Mouse (Mus musculus) heart, postnatal 25 days (tissue): ENCODE data around the gene Clp1. TPM values are rescaled to one million over a fixed set of nuclear protein-coding genes. Genes with fewer than 3 reads are reported as not detected.
"Not testable (repeated sequence)": the region's sequence is repeated elsewhere in the genome, so short reads cannot be mapped to it uniquely, and the experiment has no call there.

Experiments used
- DNase-seq: peaks from one replicate; pipeline ENCODE4 v3.0.0; 2022; ENCODE audit warnings: low spot score
- intact Hi-C: fragments of 180-260 bp; cut with DNase I; formaldehyde crosslinking; loops from one replicate; pipeline ENCODE4 v1.15.1; 2025
- total RNA-seq, 2 experiments: library from RNA; stranded (reverse); gene quantifications; 2 replicates each; pipeline ENCODE4 v1.2.3; 2021

Clp1 gene
- total RNA-seq, 2 experiments from 2014 or later: 4.9 TPM

DNA sequence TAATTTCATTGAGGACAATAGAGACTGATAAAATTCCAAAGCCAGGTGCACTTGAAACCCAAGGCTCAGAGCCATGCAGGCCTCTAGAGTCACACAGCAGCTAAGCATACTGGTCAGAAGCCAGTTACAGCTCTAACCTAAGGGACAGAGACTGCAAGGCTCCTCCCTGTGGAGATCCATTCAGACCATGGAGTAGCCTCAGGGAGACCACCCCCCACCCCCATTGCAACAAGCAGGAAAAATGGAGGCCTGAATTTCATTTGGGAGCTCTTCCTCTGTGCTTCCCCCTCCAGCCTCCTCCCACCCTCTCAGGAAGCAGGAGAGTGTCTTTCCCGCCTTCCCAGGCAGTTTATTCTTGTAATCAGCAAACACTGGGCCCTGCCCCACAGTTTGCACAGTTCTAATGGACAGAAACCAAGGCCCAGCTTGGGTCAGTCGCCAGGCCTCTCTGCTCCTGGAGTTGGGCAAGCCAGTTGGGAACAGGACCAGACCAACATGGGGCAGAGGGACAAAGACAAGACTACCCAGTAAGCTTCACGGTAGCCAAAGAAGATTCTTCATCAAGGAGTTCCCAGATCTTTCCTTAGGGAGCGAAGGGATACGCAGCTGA lies 14.8 kb upstream of the Clp1 start:
- no peak for DNase-seq

GRCm38 (mm10) chr2:84740608-84741333 lies 13.6 kb upstream of the Clp1 start:
- no peak for DNase-seq

More for the DNA sequence above, 14.8 kb upstream of the Clp1 start:
- intact Hi-C loops: loop anchor here (2.0 to 5.0 kb wide), 2 partner anchors 15 to 55 kb away; partner anchors contain the start of gene Ube2l6

GRCm38 (mm10) chr2:84738271-84738911 lies 11.2 kb upstream of the Clp1 start:
- DNase-seq: no peak

More at GRCm38 (mm10) chr2:84740608-84741333, 13.6 kb upstream of the Clp1 start:
- intact Hi-C loops: loop anchor here (2.0 to 5.0 kb wide), 2 partner anchors 16 to 57 kb away; partner anchors contain the start of gene Ube2l6

DNA sequence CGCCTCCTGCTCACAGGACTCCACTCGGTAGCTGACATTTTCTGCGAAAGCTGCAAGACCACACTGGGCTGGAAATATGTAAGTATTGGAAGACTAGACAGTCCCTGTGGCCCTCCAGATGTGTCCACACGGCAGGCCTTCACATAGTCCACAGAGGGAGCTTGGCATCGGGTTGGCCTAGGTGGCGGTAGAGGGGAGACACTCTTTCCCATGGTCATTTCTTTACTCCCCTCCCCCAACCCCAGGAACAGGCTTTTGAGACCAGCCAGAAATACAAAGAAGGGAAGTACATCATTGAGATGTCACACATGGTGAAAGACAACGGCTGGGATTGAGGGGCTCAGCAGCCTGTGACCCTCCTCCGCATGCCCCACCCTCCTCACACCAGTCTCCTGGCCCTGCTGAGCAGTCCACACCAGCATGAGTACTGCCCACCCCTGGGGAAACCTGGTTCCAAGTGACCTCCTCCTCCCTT lies 10.3 kb upstream of the Clp1 start:
- no peak for DNase-seq
- intact Hi-C loops: no loop called here

More at GRCm38 (mm10) chr2:84738271-84738911, 11.2 kb upstream of the Clp1 start:
- intact Hi-C loops: no loop called here

DNA sequence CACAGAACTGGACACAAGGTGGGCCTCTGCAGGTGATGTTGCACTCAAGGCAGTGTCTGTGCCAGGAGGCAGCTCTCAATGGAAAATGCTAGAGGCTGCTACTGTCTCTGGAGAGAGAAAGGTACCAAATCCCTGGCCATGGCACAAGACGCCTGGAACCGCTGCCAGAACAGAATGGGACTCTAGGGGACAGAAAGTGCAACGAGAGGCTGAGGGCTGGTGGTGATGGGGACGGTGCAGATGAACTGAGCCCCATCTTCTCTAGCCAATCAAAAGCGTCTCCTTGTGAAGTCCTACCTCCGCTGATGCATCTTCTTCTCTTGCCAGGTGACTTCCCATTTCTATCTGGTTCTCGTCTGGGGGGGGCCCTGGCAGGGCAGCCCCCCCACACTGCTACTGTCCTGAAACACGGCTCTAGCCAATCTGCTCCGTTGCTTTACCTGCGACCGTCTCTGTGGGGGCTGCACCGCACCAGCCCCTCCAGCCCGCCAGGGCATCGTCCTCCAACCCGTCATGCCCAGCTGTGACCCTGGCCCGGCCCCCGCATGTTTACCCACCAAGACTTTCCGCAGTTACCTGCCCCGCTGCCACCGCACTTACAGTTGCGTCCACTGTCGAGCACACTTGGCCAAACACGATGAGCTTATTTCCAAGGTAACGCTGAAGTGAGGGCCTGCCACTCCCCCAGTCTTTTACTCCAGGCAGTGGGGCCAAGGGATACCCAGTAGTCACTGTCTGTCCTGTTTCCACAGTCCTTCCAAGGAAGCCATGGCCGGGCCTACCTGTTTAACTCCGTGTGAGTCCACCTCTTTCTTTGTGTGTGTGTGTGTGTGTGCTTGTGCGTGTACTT lies 9.4 kb upstream of the Clp1 start:
- no peak for DNase-seq
- intact Hi-C loops: no loop called here

DNA sequence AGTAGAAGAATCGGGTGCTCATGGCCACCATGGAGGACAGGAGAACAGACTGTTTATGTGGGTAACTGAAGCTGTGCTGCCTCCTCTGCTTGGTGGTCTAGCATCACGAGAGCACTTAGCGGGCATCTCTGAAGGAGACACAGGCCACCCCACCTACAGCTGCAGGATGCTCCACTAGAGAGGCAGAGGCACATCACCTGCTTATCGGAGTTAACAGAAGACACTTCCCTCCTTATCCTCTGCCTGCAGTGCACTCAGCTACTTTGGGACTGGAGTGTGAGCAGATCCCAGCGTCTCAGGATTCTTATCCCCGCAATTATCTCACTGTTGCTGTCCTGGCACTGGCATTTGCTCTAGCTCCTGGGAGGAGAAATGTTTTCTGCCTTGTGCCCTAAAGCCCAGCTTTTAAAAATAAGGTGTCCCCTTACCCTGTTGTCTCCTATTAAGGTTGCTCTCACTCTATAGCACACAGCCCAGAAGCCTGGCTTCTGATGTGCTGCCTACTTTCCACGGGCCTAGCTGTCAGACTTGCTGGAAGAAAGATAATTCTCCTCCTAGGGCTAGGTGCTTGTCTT lies 8.3 kb upstream of the Clp1 start:
- intact Hi-C loops: no loop called here
- no peak for DNase-seq

- intact Hi-C loops: no loop called here
- DNase-seq: no peak
These were observed 7.8 kb upstream of the Clp1 start for GRCm38 (mm10) chr2:84734919-84735318.

- intact Hi-C loops: no loop called here
- DNase-seq: no peak
These were observed 7.3 kb upstream of the Clp1 start for GRCm38 (mm10) chr2:84734351-84734864.

- peak; percentile 40 for DNase-seq
- intact Hi-C loops: no loop called here
These were observed 6.6 kb upstream of the Clp1 start, which contains the start of gene Ypel4 for GRCm38 (mm10) chr2:84733579-84734300. Gene Ypel4 (plus strand): TSS chr2:84734058.

GRCm38 (mm10) chr2:84732394-84732793 lies 5.2 kb upstream of the Clp1 start:
- intact Hi-C loops: no loop called here
- no peak for DNase-seq

- DNase-seq: no peak
- intact Hi-C loops: no loop called here
These were observed 4.1 kb upstream of the Clp1 start for GRCm38 (mm10) chr2:84731206-84731605.

GRCm38 (mm10) chr2:84728191-84728590 lies 1.0 kb upstream of the Clp1 start:
- DNase-seq, intact Hi-C loops: not testable (repeated sequence)

- intact Hi-C loops: no loop called here
- DNase-seq: no peak
These were observed 434 bp downstream of the Clp1 start for GRCm38 (mm10) chr2:84726716-84727115.

- intact Hi-C loops: no loop called here
These were observed 1.4 kb downstream of the Clp1 start for GRCm38 (mm10) chr2:84725770-84726169.

DNA sequence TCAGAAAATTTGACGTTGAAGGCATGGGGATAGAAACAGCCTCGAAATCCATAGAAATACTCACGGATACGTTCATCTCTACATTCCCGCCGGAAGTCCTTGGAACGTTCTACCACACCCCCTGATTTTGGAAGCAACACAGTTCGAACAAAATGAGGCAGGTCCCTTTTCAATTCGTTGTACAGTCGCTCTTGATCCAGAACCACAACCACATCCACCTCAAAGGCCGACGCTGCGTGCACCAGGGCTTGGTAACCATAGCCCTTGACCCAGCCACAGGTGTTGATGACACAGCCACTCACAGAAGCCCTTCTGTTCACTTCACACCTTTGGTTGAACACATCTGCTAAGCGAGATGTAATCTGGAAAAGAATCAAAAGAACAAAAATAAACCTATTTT lies 3.3 kb downstream of the Clp1 start:
- intact Hi-C loops: no loop called here
- no peak for DNase-seq

More at GRCm38 (mm10) chr2:84725770-84726169, 1.4 kb downstream of the Clp1 start:
- DNase-seq: no peak

DNA sequence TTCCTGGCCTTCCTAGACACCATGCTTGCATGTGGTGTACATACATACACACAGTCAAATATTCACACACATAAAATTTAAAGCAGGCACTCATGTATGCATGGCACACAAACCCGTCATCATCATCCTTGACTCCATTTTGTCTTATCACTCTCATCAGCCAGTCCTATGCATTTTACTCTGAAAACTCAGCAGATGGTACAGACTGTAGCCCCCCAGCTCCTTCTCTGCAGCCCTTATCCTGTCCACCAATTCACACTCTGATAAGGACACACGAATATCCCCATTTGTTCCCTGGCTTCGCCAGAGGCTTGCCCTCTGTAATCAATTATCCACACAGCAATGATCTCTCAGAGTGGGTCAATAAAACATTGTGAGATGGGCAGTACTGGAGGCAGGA lies 6.0 kb downstream of the Clp1 start:
- intact Hi-C loops: no loop called here
- no peak for DNase-seq

DNA sequence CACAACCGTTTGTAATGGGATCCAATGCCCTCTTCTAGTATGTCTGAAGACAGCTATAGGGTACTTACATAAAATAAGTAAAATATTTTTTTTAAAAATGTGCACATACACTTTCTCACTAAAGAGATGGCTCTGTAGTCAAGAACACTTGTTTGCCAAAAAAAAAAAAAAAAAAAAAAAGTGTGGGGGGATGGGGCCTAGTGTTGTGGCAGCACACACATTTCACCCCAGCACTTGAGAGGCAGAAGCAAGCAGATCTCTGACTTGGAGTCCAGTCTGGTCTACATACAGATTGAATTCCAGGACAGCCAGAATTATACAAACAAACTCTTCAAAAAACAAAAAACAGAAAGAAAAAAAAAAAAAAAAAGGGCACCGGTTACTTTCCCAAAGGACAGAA lies 6.4 kb downstream of the Clp1 start:
- intact Hi-C loops: no loop called here
- DNase-seq: no peak

DNA sequence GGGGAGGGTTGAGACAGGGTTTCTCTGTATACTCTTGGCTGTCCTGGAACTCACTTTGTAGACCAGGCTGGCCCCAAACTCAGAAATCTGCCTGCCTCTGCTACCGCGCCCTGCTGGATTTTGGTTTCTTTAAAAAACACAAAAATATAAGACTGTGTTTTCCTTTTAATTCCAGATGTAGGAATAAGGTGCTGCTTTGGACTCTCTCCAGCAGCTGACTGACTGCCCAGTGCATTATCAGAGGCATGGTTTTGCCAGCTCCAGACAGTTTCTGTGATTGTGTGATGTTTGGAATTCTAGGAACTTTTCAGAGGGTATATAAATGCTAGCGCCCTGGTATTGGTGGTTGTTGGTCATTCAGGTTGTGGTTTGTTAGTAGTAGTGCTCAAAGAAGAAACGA lies 9.8 kb downstream of the Clp1 start:
- DNase-seq: no peak
- intact Hi-C loops: no loop called here
